Mouse (Mus musculus) liver, adult 2 months (tissue): ENCODE measurements around the gene Pdzd2.

Experiments used
- CTCF ChIP-seq: fragments of 200-500 bp; IDR thresholded peaks from 2 replicates; pipeline ENCODE4 v1.5.1; 2011; ENCODE audit warnings: low read depth, low read length, control low read depth
- POLR2A ChIP-seq: fragments of 200-500 bp; IDR thresholded peaks from 2 replicates; pipeline ENCODE4 v1.6.1; 2011; ENCODE audit warnings: low read length, control low read depth; ENCODE audit not compliant: insufficient read depth; ENCODE audit errors: extremely low read depth

DNA sequence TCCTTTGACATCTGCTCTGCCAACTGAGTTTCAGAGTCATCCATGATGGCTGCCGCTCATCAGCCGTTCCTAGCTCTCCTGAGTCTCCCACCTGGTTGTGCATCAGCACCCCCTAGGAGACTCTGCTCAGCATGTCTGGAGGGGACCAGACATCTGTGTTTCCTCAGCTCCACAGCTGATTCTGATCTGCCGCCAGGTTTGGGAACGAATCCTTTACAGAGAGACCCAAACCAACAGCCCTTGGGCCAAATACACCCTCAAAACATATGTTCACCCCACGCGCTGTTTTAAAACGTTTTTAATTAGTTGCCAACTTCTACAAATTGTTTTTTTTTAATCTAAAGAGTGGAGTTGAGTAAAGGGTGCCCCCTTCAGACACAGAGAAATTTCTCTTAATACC is 31.2 kb upstream of the Pdzd2 start:
- TF ChIP-seq POLR2A (no peak), CTCF (no peak)
